Mouse (Mus musculus): Measurements from ENCODE around the gene Nxnl1. TPM values are rescaled to one million over a fixed set of nuclear protein-coding genes. Genes with fewer than 3 reads are reported as not detected.
A peak's percentile ranks its signal among the peaks of the same experiment; 100 is the strongest.

Gene Nxnl1
- 0.06 TPM in 1 of 2 replicates, not detected in the other for polyA plus RNA-seq (2015; fragmentation: Nextera tagmentation; extraction: Ambion mirVana)

- Histone ChIP-seq H3K9ac (no peak within 1 kb of the TSS), H3K27me3 (replicated peaks) (peaks cover 12% of the 10 kb centered on the region; the same call in 1 of the 2 replicates), H3K9me3 (no peaks in the 10 kb centered on the region), H3K4me3 (replicated peaks) (no peak within 1 kb of the TSS), H3K27ac (no peak within 1 kb of the TSS), H3K4me2 (replicated peaks) (no peak within 1 kb of the TSS), H3K36me3 (no peaks in the 10 kb centered on the region), H3K4me1 (replicated peaks) (peaks cover 24% of the 10 kb centered on the region)
- no peak for ATAC-seq
- WGBS: 78% methylated on average over 3 of the region's 3 CpGs
These were observed at the start of gene Nxnl1 for GRCm38 (mm10) chr8:71566501-71566900. Gene Nxnl1, minus strand, starts transcription at chr8:71566601.

- Histone ChIP-seq H3K4me1 (replicated peaks) (peaks cover 15% of the 10 kb centered on the region), H3K4me3 (replicated peaks) (no peak overlapping the region), H3K36me3 (peaks cover 23% of the 10 kb centered on the region), H3K27ac (no peak overlapping the region), H3K4me2 (replicated peaks) (no peak overlapping the region), H3K9me3 (no peaks in the 10 kb centered on the region), H3K27me3 (replicated peaks) (no peaks in the 10 kb centered on the region), H3K9ac (no peak overlapping the region)
- 57% methylated on average over 4 of the region's 4 CpGs for WGBS
- ATAC-seq: no peak
These were observed 47.0 kb upstream of the Nxnl1 start for GRCm38 (mm10) chr8:71613418-71613817.

GRCm38 (mm10) chr8:71612141-71612540 is 45.7 kb upstream of the Nxnl1 start:
- Histone ChIP-seq H3K4me1 (replicated peaks) (peaks cover 15% of the 10 kb centered on the region), H3K4me3 (replicated peaks) (peak overlapping the region; percentile 96), H3K27me3 (replicated peaks) (no peaks in the 10 kb centered on the region), H3K36me3 (peaks cover 10% of the 10 kb centered on the region), H3K27ac (0 out of 2 replicates have a peak overlapping the region, but pooled peaks have one; percentile 23), H3K9me3 (no peaks in the 10 kb centered on the region), H3K4me2 (replicated peaks) (peak overlapping the region; percentile 79), H3K9ac (peak overlapping the region; percentile 94)
- WGBS: 47% methylated on average over 5 of the region's 5 CpGs
- 0 out of 2 replicates have a peak, but pooled peaks have one; percentile 3 for ATAC-seq

GRCm38 (mm10) chr8:71610822-71611651 is 44.6 kb upstream of the Nxnl1 start, which contains the start of gene Colgalt1:
Gene Colgalt1, plus strand, starts transcription at chr8:71610998.
- Histone ChIP-seq H3K27ac (peak within 1 kb of the TSS; percentile 89), H3K9me3 (no peaks in the 10 kb centered on the region), H3K4me2 (replicated peaks) (peak within 1 kb of the TSS; percentile 79), H3K4me1 (replicated peaks) (peaks cover 15% of the 10 kb centered on the region), H3K27me3 (replicated peaks) (no peaks in the 10 kb centered on the region), H3K4me3 (replicated peaks) (peak within 1 kb of the TSS; percentile 96), H3K9ac (peak within 1 kb of the TSS; percentile 94), H3K36me3 (peaks cover 4% of the 10 kb centered on the region; the same call in 1 of the 2 replicates)
- ATAC-seq: peak; percentile 99
- WGBS: under 1% methylated on average over 82 of the region's 82 CpGs

GRCm38 (mm10) chr8:71604021-71604420 is 37.6 kb upstream of the Nxnl1 start:
- Histone ChIP-seq H3K9ac (no peak overlapping the region), H3K9me3 (no peaks in the 10 kb centered on the region), H3K36me3 (no peaks in the 10 kb centered on the region; the same call in 1 of the 2 replicates), H3K27ac (no peak overlapping the region), H3K27me3 (replicated peaks) (peaks cover 13% of the 10 kb centered on the region), H3K4me1 (replicated peaks) (peaks cover 24% of the 10 kb centered on the region), H3K4me3 (replicated peaks) (no peak overlapping the region), H3K4me2 (replicated peaks) (no peak overlapping the region)
- no peak for ATAC-seq
- WGBS: 63% methylated on average over 7 of the region's 7 CpGs

GRCm38 (mm10) chr8:71602666-71603334 is 36.4 kb upstream of the Nxnl1 start:
- no peaks in the 10 kb centered on the region; the same call in 1 of the 2 replicates for H3K36me3 ChIP-seq
- peak overlapping the region; percentile 26 for H3K9ac ChIP-seq
- H3K4me3 ChIP-seq (replicated peaks): peak overlapping the region; percentile 33
- H3K27ac ChIP-seq: no peak overlapping the region
- peaks cover 13% of the 10 kb centered on the region for H3K27me3 ChIP-seq (replicated peaks)
- peak; percentile 92 for ATAC-seq
- WGBS: under 1% methylated on average over 32 of the region's 32 CpGs
- peaks cover 24% of the 10 kb centered on the region for H3K4me1 ChIP-seq (replicated peaks)
- no peaks in the 10 kb centered on the region for H3K9me3 ChIP-seq
- H3K4me2 ChIP-seq (replicated peaks): peak overlapping the region; percentile 80

GRCm38 (mm10) chr8:71601939-71602665 is 35.7 kb upstream of the Nxnl1 start:
- H3K4me3 ChIP-seq (replicated peaks): peak overlapping the region; percentile 33
- no peaks in the 10 kb centered on the region for H3K9me3 ChIP-seq
- H3K27ac ChIP-seq: no peak overlapping the region
- H3K4me1 ChIP-seq (replicated peaks): peaks cover 24% of the 10 kb centered on the region
- peak overlapping the region; percentile 80 for H3K4me2 ChIP-seq (replicated peaks)
- peak; percentile 1 for ATAC-seq
- no peaks in the 10 kb centered on the region; the same call in 1 of the 2 replicates for H3K36me3 ChIP-seq
- peaks cover 13% of the 10 kb centered on the region for H3K27me3 ChIP-seq (replicated peaks)
- H3K9ac ChIP-seq: peak overlapping the region; percentile 26
- WGBS: 5% methylated on average over 65 of the region's 65 CpGs

- Histone ChIP-seq H3K27me3 (replicated peaks) (peaks cover 13% of the 10 kb centered on the region), H3K4me2 (replicated peaks) (no peak overlapping the region), H3K4me3 (replicated peaks) (no peak overlapping the region), H3K9me3 (no peaks in the 10 kb centered on the region), H3K4me1 (replicated peaks) (peaks cover 25% of the 10 kb centered on the region), H3K36me3 (no peaks in the 10 kb centered on the region), H3K9ac (no peak overlapping the region), H3K27ac (no peak overlapping the region)
- ATAC-seq: no peak
- WGBS: 93% methylated on average over 5 of the region's 5 CpGs
These were observed 32.4 kb upstream of the Nxnl1 start for GRCm38 (mm10) chr8:71598841-71599240.

- Histone ChIP-seq H3K9ac (no peak overlapping the region), H3K4me1 (replicated peaks) (peaks cover 27% of the 10 kb centered on the region), H3K27me3 (replicated peaks) (peaks cover 13% of the 10 kb centered on the region), H3K9me3 (no peaks in the 10 kb centered on the region), H3K27ac (no peak overlapping the region), H3K36me3 (no peaks in the 10 kb centered on the region), H3K4me2 (replicated peaks) (no peak overlapping the region), H3K4me3 (replicated peaks) (no peak overlapping the region)
- ATAC-seq: no peak
These were observed 32.0 kb upstream of the Nxnl1 start for GRCm38 (mm10) chr8:71598375-71598774.

GRCm38 (mm10) chr8:71597451-71597850 is 31.1 kb upstream of the Nxnl1 start, which contains the start of gene Fam129c:
Gene Fam129c, plus strand, starts transcription at chr8:71597648.
- Histone ChIP-seq H3K36me3 (no peaks in the 10 kb centered on the region), H3K27ac (no peak within 1 kb of the TSS), H3K9me3 (no peaks in the 10 kb centered on the region), H3K4me2 (replicated peaks) (no peak within 1 kb of the TSS), H3K4me3 (replicated peaks) (no peak within 1 kb of the TSS), H3K4me1 (replicated peaks) (peaks cover 28% of the 10 kb centered on the region), H3K27me3 (replicated peaks) (peaks cover 10% of the 10 kb centered on the region), H3K9ac (no peak within 1 kb of the TSS)
- ATAC-seq: no peak
- 87% methylated on average over 3 of the region's 3 CpGs for WGBS

GRCm38 (mm10) chr8:71596798-71597197 is 30.4 kb upstream of the Nxnl1 start:
- Histone ChIP-seq H3K27me3 (replicated peaks) (peaks cover 4% of the 10 kb centered on the region), H3K4me2 (replicated peaks) (no peak overlapping the region), H3K4me1 (replicated peaks) (peaks cover 21% of the 10 kb centered on the region), H3K9me3 (no peaks in the 10 kb centered on the region), H3K36me3 (no peaks in the 10 kb centered on the region), H3K9ac (no peak overlapping the region), H3K4me3 (replicated peaks) (no peak overlapping the region), H3K27ac (no peak overlapping the region)
- no peak for ATAC-seq
- WGBS: 78% methylated on average over 4 of the region's 4 CpGs

- Histone ChIP-seq H3K9me3 (no peaks in the 10 kb centered on the region), H3K27ac (no peak overlapping the region), H3K4me1 (replicated peaks) (peaks cover 22% of the 10 kb centered on the region), H3K9ac (no peak overlapping the region), H3K27me3 (replicated peaks) (no peaks in the 10 kb centered on the region; the same call in 1 of the 2 replicates), H3K36me3 (no peaks in the 10 kb centered on the region), H3K4me3 (replicated peaks) (no peak overlapping the region), H3K4me2 (replicated peaks) (no peak overlapping the region)
- WGBS: 54% methylated on average over 6 of the region's 6 CpGs
- no peak for ATAC-seq
These were observed 30.0 kb upstream of the Nxnl1 start for GRCm38 (mm10) chr8:71596384-71596783.

All from intestine, embryonic 15.5 days (tissue).